Mouse (Mus musculus) gastrocnemius, postnatal 10 days (tissue): ENCODE measurements around the gene Coq4. TPM values are rescaled to one million over a fixed set of nuclear protein-coding genes. Genes with fewer than 3 reads are reported as not detected.

Experiments
- DNase-seq: peaks from one replicate; pipeline ENCODE4 v3.0.0; 2021; ENCODE audit warnings: mixed read lengths
- total RNA-seq, 2 experiments: library from RNA; stranded (reverse); gene quantifications; 2 replicates each; pipeline ENCODE4 v1.2.3; 2021

The Coq4 gene
- total RNA-seq, 2 experiments from 2014 or later = 8.0 to 8.7 TPM

- DNase-seq = no peak
Measured at GRCm38 (mm10) chr2:29792772-29793487, 5.6 kb downstream of the Coq4 start.

- peak; percentile 97 for DNase-seq
Measured at GRCm38 (mm10) chr2:29802075-29802826, 15.0 kb downstream of the Coq4 start, which contains the start of gene Slc27a4. Slc27a4 (plus strand) TSS chr2:29802634.

GRCm38 (mm10) chr2:29802827-29803201, 15.5 kb downstream of the Coq4 start:
- DNase-seq = no peak

- no peak for DNase-seq
Measured at GRCm38 (mm10) chr2:29803400-29803831, 16.1 kb downstream of the Coq4 start.

- DNase-seq = no peak
Measured at GRCm38 (mm10) chr2:29815678-29816371, 28.5 kb downstream of the Coq4 start.

- peak; percentile 83 for DNase-seq
Measured at GRCm38 (mm10) chr2:29817426-29818232, 30.3 kb downstream of the Coq4 start.

- no peak for DNase-seq
Measured at GRCm38 (mm10) chr2:29819363-29819762, 32.1 kb downstream of the Coq4 start.

- DNase-seq = peak; percentile 58
Measured at GRCm38 (mm10) chr2:29820025-29820817, 32.9 kb downstream of the Coq4 start, which contains the start of gene Urm1. Urm1 (plus strand) TSS chr2:29820075.

- no peak for DNase-seq
Measured at GRCm38 (mm10) chr2:29826318-29826925, 39.1 kb downstream of the Coq4 start.

GRCm38 (mm10) chr2:29826926-29827708, 39.8 kb downstream of the Coq4 start:
- DNase-seq = peak; percentile 88

GRCm38 (mm10) chr2:29827709-29828024, 40.4 kb downstream of the Coq4 start:
- DNase-seq = no peak

- DNase-seq = no peak
Measured at GRCm38 (mm10) chr2:29831106-29831505, 43.8 kb downstream of the Coq4 start.

GRCm38 (mm10) chr2:29833796-29834195, 46.5 kb downstream of the Coq4 start:
- DNase-seq = no peak

GRCm38 (mm10) chr2:29835391-29835899, 48.2 kb downstream of the Coq4 start:
- no peak for DNase-seq

GRCm38 (mm10) chr2:29839460-29839859, 52.2 kb downstream of the Coq4 start:
- DNase-seq = no peak

- DNase-seq = no peak
Measured at GRCm38 (mm10) chr2:29843231-29844105, 56.2 kb downstream of the Coq4 start.

- DNase-seq = no peak
Measured at GRCm38 (mm10) chr2:29844115-29844514, 56.8 kb downstream of the Coq4 start.

GRCm38 (mm10) chr2:29844661-29845060, 57.4 kb downstream of the Coq4 start:
- DNase-seq = no peak

- no peak for DNase-seq
Measured at GRCm38 (mm10) chr2:29845636-29846035, 58.3 kb downstream of the Coq4 start.
